Mouse (Mus musculus) testis, adult 2 months (tissue): ENCODE data around the gene Spats1. TPM values are rescaled to one million over a fixed set of nuclear protein-coding genes. Genes with fewer than 3 reads are reported as not detected.

Experiments
- H3K27ac ChIP-seq: fragments of 200-500 bp; 2 replicates; pipeline ENCODE4 v1.5.1; 2012; ENCODE audit warnings: low read depth, low read length; ENCODE audit not compliant: control insufficient read depth, insufficient read depth
- H3K27me3 ChIP-seq: fragments of 200-500 bp; 2 replicates; pipeline ENCODE4 v1.6.1; 2012; ENCODE audit warnings: mild to moderate bottlenecking, low read length, moderate library complexity; ENCODE audit not compliant: control insufficient read depth, insufficient read depth
- H3K36me3 ChIP-seq: fragments of 200-500 bp; 2 replicates; pipeline ENCODE4 v1.6.1; 2012; ENCODE audit warnings: mild to moderate bottlenecking, low read length; ENCODE audit not compliant: control insufficient read depth, insufficient read depth
- H3K4me1 ChIP-seq: fragments of 200-500 bp; 2 replicates; pipeline ENCODE4 v1.6.1; 2012; ENCODE audit warnings: low read length; ENCODE audit not compliant: control insufficient read depth, insufficient read depth
- H3K4me3 ChIP-seq: fragments of 200-500 bp; 2 replicates; pipeline ENCODE4 v1.5.1; 2012; ENCODE audit warnings: low read depth, mild to moderate bottlenecking, low read length, moderate library complexity, mixed read lengths; ENCODE audit not compliant: control insufficient read depth
- CTCF ChIP-seq: fragments of 200-500 bp; IDR thresholded peaks from 2 replicates; pipeline ENCODE4 v1.5.1; 2012; ENCODE audit warnings: low read depth, mild to moderate bottlenecking, inconsistent platforms, low read length, moderate library complexity; ENCODE audit not compliant: control insufficient read depth, insufficient read depth, insufficient replicate concordance
- POLR2A ChIP-seq: fragments of 200-500 bp; IDR thresholded peaks from 2 replicates; pipeline ENCODE4 v1.6.1; 2012; ENCODE audit warnings: low read depth, mild to moderate bottlenecking, inconsistent platforms, low read length, moderate library complexity; ENCODE audit not compliant: control insufficient read depth
- polyA plus RNA-seq: library from polyadenylated mRNA; depleted of rRNA; stranded (reverse); fragments of >200 nt; gene quantifications from 2 replicates; pipeline ENCODE4 v1.2.3, GENCODE M21; 2012

Spats1 gene
- polyA plus RNA-seq, 1 experiment: 23.3 TPM

DNA sequence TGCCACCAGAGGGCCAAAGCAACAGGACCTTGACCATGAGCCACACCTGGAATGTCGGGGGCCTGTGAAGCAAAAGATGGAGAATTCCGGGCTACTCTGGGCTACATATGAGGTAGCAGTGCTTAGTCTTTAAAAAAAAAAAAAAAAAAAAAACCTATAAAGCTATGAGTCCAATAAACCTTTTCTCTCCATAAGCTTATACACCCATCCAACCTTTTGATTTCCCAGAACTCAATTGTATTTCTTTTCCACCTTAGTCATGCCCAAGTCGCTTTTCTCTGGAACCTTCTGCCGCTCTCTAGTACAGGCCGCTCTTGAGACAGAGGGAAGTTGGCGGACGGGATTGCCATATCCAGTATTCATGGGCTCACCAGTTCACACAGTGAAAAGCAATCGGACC is 1.1 kb downstream of the Spats1 start:
- peak overlapping the region; percentile 86 for H3K4me3 ChIP-seq
- no peaks in the 10 kb centered on the region; the same call in 1 of the 2 replicates for H3K36me3 ChIP-seq
- TF ChIP-seq POLR2A (no peak), CTCF (no peak)
- H3K27me3 ChIP-seq: no peaks in the 10 kb centered on the region
- peak overlapping the region; percentile 75 for H3K27ac ChIP-seq
- H3K4me1 ChIP-seq: peaks cover 11% of the 10 kb centered on the region

DNA sequence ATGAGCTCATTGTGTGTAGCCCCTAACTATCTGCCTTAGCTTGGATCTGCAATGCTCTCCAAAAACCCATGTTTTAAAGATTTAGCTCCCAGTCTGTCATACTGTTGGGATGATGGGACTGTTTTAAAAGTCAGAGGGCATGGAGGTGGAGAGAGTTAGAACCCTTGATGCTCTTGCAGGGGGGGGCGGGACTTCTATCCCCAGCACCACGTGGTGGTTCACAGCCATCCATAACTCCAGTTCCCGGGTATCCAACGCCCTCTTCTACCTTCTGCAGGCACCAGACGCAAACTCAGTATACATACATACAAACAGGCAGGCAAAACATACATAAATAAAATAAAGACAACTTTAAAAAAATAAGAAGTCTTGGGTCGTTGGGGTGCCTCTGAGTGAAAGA is 1.5 kb downstream of the Spats1 start:
- Histone ChIP-seq H3K27me3 (no peaks in the 10 kb centered on the region), H3K4me1 (peaks cover 11% of the 10 kb centered on the region), H3K27ac (no peak overlapping the region), H3K4me3 (peak overlapping the region; percentile 58; the same call in 1 of the 2 replicates), H3K36me3 (no peaks in the 10 kb centered on the region; the same call in 1 of the 2 replicates)
- TF ChIP-seq CTCF (no peak), POLR2A (no peak)

DNA sequence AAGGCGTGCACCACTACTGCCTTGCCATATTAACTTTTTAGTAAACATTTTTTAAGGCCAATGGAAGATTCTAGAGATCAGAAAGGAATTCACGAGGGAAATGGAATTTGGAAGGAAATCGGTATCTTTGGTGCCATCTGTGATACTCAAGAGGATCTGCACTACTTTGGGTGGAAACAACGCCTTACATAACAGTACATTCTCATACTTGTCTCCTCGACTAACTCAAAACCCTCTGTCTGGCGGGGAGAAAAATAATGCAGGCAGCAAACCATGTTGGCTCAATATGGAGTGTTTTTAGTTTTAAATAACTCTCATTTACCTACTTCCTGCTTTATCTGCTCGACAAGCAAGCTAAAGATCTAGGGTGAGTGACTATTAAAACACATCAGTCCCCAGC is 4.5 kb downstream of the Spats1 start:
- no peak for TF ChIP-seq CTCF
- TF ChIP-seq POLR2A: no peak
- Histone ChIP-seq H3K27ac (no peak overlapping the region), H3K36me3 (no peaks in the 10 kb centered on the region; the same call in 1 of the 2 replicates), H3K27me3 (no peaks in the 10 kb centered on the region), H3K4me3 (no peak overlapping the region), H3K4me1 (peaks cover 11% of the 10 kb centered on the region)

DNA sequence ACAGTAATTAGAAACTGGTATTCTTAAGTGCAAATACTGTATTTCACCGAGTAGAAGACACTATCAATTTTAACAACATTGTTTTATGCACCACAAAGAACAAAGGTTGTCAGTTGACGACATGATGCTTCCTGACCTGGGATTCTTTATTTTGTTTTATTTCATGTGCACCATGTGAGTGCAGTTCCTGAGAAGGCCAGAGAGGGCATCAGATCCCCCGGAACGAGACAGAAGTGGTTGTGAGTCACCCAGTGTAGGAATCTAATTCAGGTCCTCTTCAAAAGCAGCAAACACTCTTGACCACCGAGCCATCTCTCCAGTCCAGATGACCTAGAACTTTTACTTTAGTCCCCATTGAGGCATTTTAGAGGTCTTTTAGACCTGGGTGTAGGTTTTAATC is 6.9 kb downstream of the Spats1 start:
- H3K27me3 ChIP-seq: no peaks in the 10 kb centered on the region
- no peak overlapping the region for H3K27ac ChIP-seq
- no peaks in the 10 kb centered on the region; the same call in 1 of the 2 replicates for H3K4me1 ChIP-seq
- TF ChIP-seq CTCF: no peak
- TF ChIP-seq POLR2A: no peak
- H3K36me3 ChIP-seq: no peaks in the 10 kb centered on the region
- no peak overlapping the region for H3K4me3 ChIP-seq

DNA sequence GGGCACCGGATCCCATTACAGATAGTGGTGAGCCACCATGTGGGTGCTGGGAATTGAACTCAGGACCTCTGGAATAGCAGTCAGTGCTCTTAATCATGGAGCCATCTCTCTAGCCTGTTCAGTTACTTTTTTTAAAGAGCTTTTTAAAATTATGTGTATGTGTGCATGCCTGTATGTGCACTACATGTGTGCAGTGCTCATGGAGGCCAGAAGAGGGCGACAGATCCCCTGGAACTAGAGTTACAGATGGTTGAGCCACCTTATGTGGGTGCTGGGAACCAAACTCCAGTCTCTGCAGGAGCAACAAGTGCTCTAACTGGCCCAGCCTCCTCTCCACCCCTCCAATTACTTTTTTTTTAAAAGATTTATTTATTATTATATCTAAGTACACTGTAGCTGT is 8.5 kb downstream of the Spats1 start:
- Histone ChIP-seq H3K27ac (no peak overlapping the region), H3K4me1 (no peaks in the 10 kb centered on the region), H3K27me3 (no peaks in the 10 kb centered on the region), H3K4me3 (no peak overlapping the region), H3K36me3 (no peaks in the 10 kb centered on the region)
- peak; percentile 40; the same call in 1 of the 2 replicates for TF ChIP-seq CTCF
- no peak for TF ChIP-seq POLR2A

DNA sequence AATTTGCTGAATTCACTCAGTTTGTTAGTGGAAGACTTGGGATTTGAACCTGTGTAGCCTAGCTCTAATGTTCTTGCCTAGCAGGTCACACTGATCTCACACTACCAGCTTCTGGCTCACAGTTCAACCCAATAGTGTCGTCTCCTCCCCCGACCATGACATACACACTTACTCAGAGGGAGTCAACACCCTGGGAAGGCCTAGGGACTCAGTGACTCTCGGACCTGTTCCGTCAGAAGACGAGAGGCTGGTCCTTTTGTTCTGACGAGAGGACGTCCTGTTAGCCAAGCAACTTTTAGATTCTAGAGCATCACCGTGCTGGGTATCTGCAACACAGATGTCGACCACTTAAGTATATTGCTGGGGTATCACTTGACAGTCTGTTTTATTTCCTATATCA is 11.0 kb downstream of the Spats1 start:
- no peaks in the 10 kb centered on the region for H3K27me3 ChIP-seq
- H3K27ac ChIP-seq: no peak overlapping the region
- H3K4me1 ChIP-seq: no peaks in the 10 kb centered on the region
- H3K4me3 ChIP-seq: no peak overlapping the region
- TF ChIP-seq POLR2A: no peak
- TF ChIP-seq CTCF: no peak
- no peaks in the 10 kb centered on the region; the same call in 1 of the 2 replicates for H3K36me3 ChIP-seq

DNA sequence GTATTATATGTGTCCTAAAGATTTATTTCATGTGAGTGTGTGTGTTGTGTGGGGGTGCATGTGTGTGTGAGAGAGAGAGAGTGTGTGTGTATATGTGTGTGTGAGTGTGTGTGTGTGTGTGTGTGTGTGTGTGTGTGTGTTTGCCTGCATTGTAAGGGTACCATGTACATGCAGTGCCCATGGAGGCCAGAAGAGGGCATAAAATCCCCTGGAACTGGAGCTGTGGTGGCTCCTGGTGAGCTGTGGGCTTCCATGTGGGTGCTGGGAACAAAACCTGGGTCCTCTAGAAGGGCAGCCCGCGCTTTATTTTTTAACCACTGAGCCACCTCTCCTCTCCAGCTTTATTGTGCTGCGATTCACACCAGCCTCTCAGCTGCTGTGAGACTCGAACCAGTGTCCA is 12.7 kb downstream of the Spats1 start:
- Histone ChIP-seq H3K27ac (no peak overlapping the region), H3K27me3 (no peaks in the 10 kb centered on the region), H3K4me3 (no peak overlapping the region), H3K36me3 (no peaks in the 10 kb centered on the region; the same call in 1 of the 2 replicates), H3K4me1 (no peaks in the 10 kb centered on the region)
- TF ChIP-seq POLR2A: no peak
- TF ChIP-seq CTCF: no peak

DNA sequence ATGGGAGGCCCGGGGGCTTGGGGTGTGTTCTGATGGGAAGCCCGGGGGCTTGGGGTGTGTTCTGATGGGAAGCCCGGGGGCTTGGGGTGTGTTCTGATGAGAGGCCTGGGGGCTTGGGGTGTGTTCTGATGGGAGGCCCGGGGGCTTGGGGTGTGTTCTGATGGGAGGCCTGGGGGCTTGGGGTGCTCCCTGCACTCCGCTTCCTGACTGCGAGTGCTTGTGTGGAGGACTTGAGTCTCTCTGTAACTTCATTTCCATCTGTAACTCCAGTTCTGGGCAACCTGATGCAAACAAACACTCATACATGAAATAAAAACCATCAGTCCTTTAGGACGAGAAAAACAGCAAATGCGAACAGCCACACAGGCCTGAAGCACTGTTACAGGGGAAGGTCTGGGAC is 16.2 kb downstream of the Spats1 start:
- Histone ChIP-seq H3K4me3 (no peak overlapping the region), H3K4me1 (no peaks in the 10 kb centered on the region)

More for the DNA sequence above, 16.2 kb downstream of the Spats1 start:
- Histone ChIP-seq H3K36me3 (no peaks in the 10 kb centered on the region; the same call in none of the 2 replicates), H3K27me3 (no peaks in the 10 kb centered on the region), H3K27ac (no peak overlapping the region)
- no peak for TF ChIP-seq POLR2A
- TF ChIP-seq CTCF: no peak
